Mouse (Mus musculus): ENCODE data around the gene Pax3.

DNA sequence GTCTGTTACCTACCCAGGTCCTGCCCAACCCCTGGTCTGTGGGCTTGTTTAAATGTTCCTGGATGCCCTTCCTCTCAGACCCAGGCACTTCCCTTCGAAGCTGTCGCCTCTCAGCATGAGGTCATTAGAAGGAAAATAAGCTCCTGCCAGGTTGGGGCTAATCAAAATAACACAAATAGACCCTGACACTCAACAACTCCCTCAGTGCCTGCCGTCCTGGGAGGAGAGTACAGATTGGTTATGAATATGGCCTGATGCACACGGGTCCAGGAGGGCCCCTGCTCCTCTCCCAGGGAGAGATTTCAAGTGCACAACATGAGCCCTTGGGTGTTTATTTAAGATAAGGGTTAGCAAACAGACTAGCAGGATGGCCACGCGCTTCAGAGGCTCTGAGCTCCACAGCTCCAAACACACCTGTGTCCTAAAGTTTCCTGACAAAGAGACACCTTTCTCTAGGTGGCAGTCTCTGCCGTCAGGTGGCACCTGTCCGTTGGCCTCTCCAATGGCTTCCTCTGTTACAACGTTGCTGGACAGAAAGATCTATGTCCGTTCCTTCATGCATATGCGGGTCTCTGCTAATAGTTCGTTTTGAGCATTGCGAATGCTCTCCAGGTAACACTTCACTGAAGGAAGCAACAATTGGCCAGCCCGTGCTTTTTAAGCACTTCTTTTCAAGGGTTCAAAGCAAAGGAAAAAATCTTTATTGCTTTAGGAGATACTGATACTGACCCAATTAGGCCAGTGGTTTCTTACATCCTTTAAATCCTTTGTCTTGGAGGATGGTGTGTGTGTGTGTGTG lies 56.2 kb downstream of the Pax3 start:
- TF ChIP-seq CTCF (IDR thresholded peaks at IDR 0.05; ENCODE audit: control insufficient read depth, insufficient read depth, low read length) (no peak), POLR2A (IDR thresholded peaks at IDR 0.05; ENCODE audit: borderline replicate concordance, control insufficient read depth, low read depth, low read length) (no peak)

All from bone marrow, adult 2 months (tissue).